Mouse (Mus musculus): ENCODE data around the gene Atg4b.

The Atg4b gene

GRCm38 (mm10) chr1:93751290-93751689, at the start of gene Atg4b:
Gene Atg4b, plus strand, starts transcription at chr1:93751500.
- no peak for DNase-seq (ENCODE audit: extremely low spot score, low read depth, low spot score)

- DNase-seq (ENCODE audit: extremely low spot score, low read depth, low spot score): no peak
Measured at GRCm38 (mm10) chr1:93702106-93702505, 49.2 kb upstream of the Atg4b start.

- no peak for DNase-seq (ENCODE audit: extremely low spot score, low read depth, low spot score)
Measured at GRCm38 (mm10) chr1:93703472-93704048, 47.7 kb upstream of the Atg4b start.

- no peak for DNase-seq (ENCODE audit: extremely low spot score, low read depth, low spot score)
Measured at GRCm38 (mm10) chr1:93704341-93704740, 47.0 kb upstream of the Atg4b start.

GRCm38 (mm10) chr1:93705389-93705788, 45.9 kb upstream of the Atg4b start:
- no peak for DNase-seq (ENCODE audit: extremely low spot score, low read depth, low spot score)

GRCm38 (mm10) chr1:93716166-93716565, 35.1 kb upstream of the Atg4b start:
- no peak for DNase-seq (ENCODE audit: extremely low spot score, low read depth, low spot score)

GRCm38 (mm10) chr1:93721557-93721956, 29.7 kb upstream of the Atg4b start:
- DNase-seq (ENCODE audit: extremely low spot score, low read depth, low spot score): no peak

GRCm38 (mm10) chr1:93724623-93725022, 26.7 kb upstream of the Atg4b start:
- DNase-seq (ENCODE audit: extremely low spot score, low read depth, low spot score): no peak

GRCm38 (mm10) chr1:93725665-93726064, 25.6 kb upstream of the Atg4b start:
- no peak for DNase-seq (ENCODE audit: extremely low spot score, low read depth, low spot score)

- no peak for DNase-seq (ENCODE audit: extremely low spot score, low read depth, low spot score)
Measured at GRCm38 (mm10) chr1:93726116-93726515, 25.2 kb upstream of the Atg4b start.

GRCm38 (mm10) chr1:93726974-93727373, 24.3 kb upstream of the Atg4b start:
- no peak for DNase-seq (ENCODE audit: extremely low spot score, low read depth, low spot score)

- DNase-seq (ENCODE audit: extremely low spot score, low read depth, low spot score): no peak
Measured at GRCm38 (mm10) chr1:93731103-93731502, 20.2 kb upstream of the Atg4b start.

- DNase-seq (ENCODE audit: extremely low spot score, low read depth, low spot score): no peak
Measured at GRCm38 (mm10) chr1:93731880-93732281, 19.4 kb upstream of the Atg4b start.

- DNase-seq (ENCODE audit: extremely low spot score, low read depth, low spot score): no peak
Measured at GRCm38 (mm10) chr1:93735859-93736258, 15.4 kb upstream of the Atg4b start.

GRCm38 (mm10) chr1:93737711-93738110, 13.6 kb upstream of the Atg4b start:
- no peak for DNase-seq (ENCODE audit: extremely low spot score, low read depth, low spot score)

- DNase-seq (ENCODE audit: extremely low spot score, low read depth, low spot score): no peak
Measured at GRCm38 (mm10) chr1:93740671-93741070, 10.6 kb upstream of the Atg4b start.

GRCm38 (mm10) chr1:93741987-93742386, 9.3 kb upstream of the Atg4b start:
- DNase-seq (ENCODE audit: extremely low spot score, low read depth, low spot score): no peak

GRCm38 (mm10) chr1:93742910-93743309, 8.4 kb upstream of the Atg4b start:
- no peak for DNase-seq (ENCODE audit: extremely low spot score, low read depth, low spot score)

- DNase-seq (ENCODE audit: extremely low spot score, low read depth, low spot score): no peak
Measured at GRCm38 (mm10) chr1:93746179-93746578, 5.1 kb upstream of the Atg4b start.

- DNase-seq (ENCODE audit: extremely low spot score, low read depth, low spot score): no peak
Measured at GRCm38 (mm10) chr1:93748539-93748938, 2.8 kb upstream of the Atg4b start.

- DNase-seq (ENCODE audit: extremely low spot score, low read depth, low spot score): no peak
Measured at GRCm38 (mm10) chr1:93753911-93754572, 2.7 kb downstream of the Atg4b start.

GRCm38 (mm10) chr1:93754573-93755290, 3.4 kb downstream of the Atg4b start, which contains the start of gene Thap4:
Gene Thap4, minus strand, starts transcription at chr1:93754864.
- DNase-seq (ENCODE audit: extremely low spot score, low read depth, low spot score): no peak
